Comparison of ENCODE assay signal across 33 mouse cellular contexts in the genomic region with DNA sequence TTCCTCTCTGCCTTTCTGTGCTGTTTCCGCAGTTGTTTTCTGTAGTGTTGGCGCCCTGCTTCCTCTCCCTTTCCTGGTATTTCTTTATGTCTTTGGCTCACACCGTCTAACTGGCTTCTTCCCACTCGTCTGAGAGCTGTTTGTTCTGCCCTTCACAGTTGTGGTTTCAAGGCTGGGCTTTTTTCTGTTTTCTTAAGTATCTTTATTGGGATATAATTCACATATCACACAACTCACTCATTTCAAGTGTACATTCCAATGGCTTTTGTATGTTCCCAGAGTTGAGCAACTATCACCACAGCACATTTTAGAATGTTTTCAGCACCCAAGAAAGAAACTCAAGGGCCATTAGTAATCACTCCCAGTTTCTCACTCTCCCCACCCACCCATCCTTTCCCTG. TPM values are rescaled to one million over a fixed set of nuclear protein-coding genes. Genes with fewer than 3 reads are reported as not detected.
DNase-seq lines count a peak whose midpoint lies in the region; ATAC-seq and TF ChIP-seq lines count a peak whose summit lies in the region.
"Had no signal": no experiment of that assay in that cellular context is flagged by ENCODE, and none has a peak within 500 bp of the region (broad histone marks: within the 10 kb centered on the region; RNA-seq: fewer than 3 reads in every experiment).

No protein-coding gene starts in this region.

- H3K27ac ChIP-seq in lung, embryonic 16.5 days (ENCODE audit: low read length), result no peak overlapping the region
- no peak overlapping the region for H3K27ac ChIP-seq in midbrain, embryonic 13.5 days
- H3K27ac ChIP-seq: embryonic facial prominence, embryonic 13.5 days; forebrain, embryonic 15.5 days; heart, embryonic 10.5 days; kidney, postnatal 0 days; left cerebral cortex, adult 2 months; limb, embryonic 15.5 days; liver, embryonic 14.5 days; midbrain, embryonic 15.5 days had no signal

- 0 out of 2 replicates have a peak, but pooled peaks have one; percentile 23 for ATAC-seq in lung, embryonic 16.5 days (ENCODE audit: low read depth)
- no peak for ATAC-seq in midbrain, embryonic 13.5 days
- ATAC-seq: forebrain, embryonic 15.5 days; midbrain, embryonic 15.5 days had no signal

- H3K36me3 ChIP-seq in lung, embryonic 16.5 days (ENCODE audit: control insufficient read depth, insufficient read depth, low read length), result no peaks in the 10 kb centered on the region
- no peaks in the 10 kb centered on the region for H3K36me3 ChIP-seq in myocyte (ENCODE audit: control insufficient read depth, insufficient read depth)
- H3K36me3 ChIP-seq in midbrain, embryonic 13.5 days, result no peaks in the 10 kb centered on the region
- H3K36me3 ChIP-seq: embryonic facial prominence, embryonic 13.5 days; forebrain, embryonic 15.5 days; heart, embryonic 10.5 days; limb, embryonic 15.5 days; midbrain, embryonic 15.5 days had no signal

- no peaks in the 10 kb centered on the region for H3K27me3 ChIP-seq in lung, embryonic 16.5 days (ENCODE audit: control insufficient read depth, insufficient read depth, low read depth, low read length)
- peaks cover 5% of the 10 kb centered on the region for H3K27me3 ChIP-seq in myocyte (ENCODE audit: control insufficient read depth, insufficient read depth, insufficient read length)
- H3K27me3 ChIP-seq in midbrain, embryonic 13.5 days, result no peaks in the 10 kb centered on the region
- H3K27me3 ChIP-seq: embryonic facial prominence, embryonic 13.5 days; forebrain, embryonic 15.5 days; midbrain, embryonic 15.5 days had no signal

- TF ChIP-seq POLR2A in myocyte (IDR thresholded peaks at IDR 0.05; ENCODE audit: insufficient read length, low read depth), result no peak

- no peak overlapping the region for H3K4me2 ChIP-seq in lung, embryonic 16.5 days (ENCODE audit: low read depth, low read length)
- no peak overlapping the region for H3K4me2 ChIP-seq in myocyte (ENCODE audit: low read depth)
- H3K4me2 ChIP-seq in midbrain, embryonic 13.5 days (replicated peaks), result no peak overlapping the region
- H3K4me2 ChIP-seq: embryonic facial prominence, embryonic 13.5 days; forebrain, embryonic 15.5 days; limb, embryonic 15.5 days; midbrain, embryonic 15.5 days had no signal

- H3K79me2 ChIP-seq in myocyte (ENCODE audit: control insufficient read depth, insufficient read depth), result no peaks in the 10 kb centered on the region

- H3K4me1 ChIP-seq in lung, embryonic 16.5 days (replicated peaks; ENCODE audit: control insufficient read depth, insufficient read depth, low read length), result no peaks in the 10 kb centered on the region
- no peaks in the 10 kb centered on the region for H3K4me1 ChIP-seq in midbrain, embryonic 13.5 days (replicated peaks)
- H3K4me1 ChIP-seq: embryonic facial prominence, embryonic 13.5 days; forebrain, embryonic 15.5 days; heart, embryonic 10.5 days; limb, embryonic 15.5 days; midbrain, embryonic 15.5 days had no signal

- H3K9ac ChIP-seq in lung, embryonic 16.5 days (ENCODE audit: low read length), result no peak overlapping the region
- H3K9ac ChIP-seq in midbrain, embryonic 13.5 days (replicated peaks), result no peak overlapping the region
- H3K9ac ChIP-seq: embryonic facial prominence, embryonic 13.5 days; forebrain, embryonic 15.5 days; limb, embryonic 15.5 days; liver, embryonic 14.5 days; midbrain, embryonic 15.5 days had no signal

- 51% methylated on average over 4 of the region's 4 CpGs for WGBS in lung, embryonic 16.5 days
- WGBS in midbrain, embryonic 13.5 days, result 80% methylated on average over 4 of the region's 4 CpGs

- H3ac ChIP-seq in myocyte (ENCODE audit: control insufficient read depth, insufficient read length), result no peak overlapping the region

- no peaks in the 10 kb centered on the region; the same call in 1 of the 2 replicates for H3K9me3 ChIP-seq in lung, embryonic 16.5 days (ENCODE audit: control insufficient read depth, low read length)
- no peaks in the 10 kb centered on the region for H3K9me3 ChIP-seq in midbrain, embryonic 13.5 days
- H3K9me3 ChIP-seq: embryonic facial prominence, embryonic 13.5 days; forebrain, embryonic 15.5 days; heart, embryonic 10.5 days; limb, embryonic 15.5 days; midbrain, embryonic 15.5 days had no signal

- no peak overlapping the region for H3K4me3 ChIP-seq in lung, embryonic 16.5 days (ENCODE audit: low read length)
- no peak overlapping the region for H3K4me3 ChIP-seq in myocyte
- no peak overlapping the region for H3K4me3 ChIP-seq in midbrain, embryonic 13.5 days (replicated peaks)
- H3K4me3 ChIP-seq: embryonic facial prominence, embryonic 13.5 days; forebrain, embryonic 15.5 days; heart, embryonic 10.5 days; left cerebral cortex, adult 2 months; limb, embryonic 15.5 days; midbrain, embryonic 15.5 days had no signal

- peak; percentile 72 for DNase-seq in 3T3-L1 (ENCODE audit: low read depth, low spot score)
- DNase-seq in adipocyte (ENCODE audit: low spot score), result peak; percentile 21
- DNase-seq in frontal cortex, postnatal 36 days (ENCODE audit: low spot score in 2 of 2), result no peak
- no peak for DNase-seq in embryo, embryonic 10 days (ENCODE audit: low spot score)
- DNase-seq: adrenal gland, postnatal 36 days; B cell, adult 2 months; cerebellum, adult 11-12 months; cerebellum, postnatal 10 days; embryo, embryonic 11 days; gastrocnemius, postnatal 10 days; kidney, adult 11 months; layer of hippocampus, adult 9-11 months; left cerebral cortex, postnatal 4 days; right cerebral cortex, adult 18-20 months; right cerebral cortex, postnatal 4 days; thymus, adult 18-20 months; thymus, postnatal 36 days had no signal

TF ChIP-seq in myocyte, 11 proteins besides CTCF, POLR2A, EP300 and RAD21:
- TF ChIP-seq USF1 (IDR thresholded peaks at IDR 0.05; ENCODE audit: low read depth) (no peak), TCF12 (IDR thresholded peaks at IDR 0.05; ENCODE audit: insufficient read depth, poor library complexity, severe bottlenecking) (no peak), MYOG (IDR thresholded peaks at IDR 0.05; ENCODE audit: control insufficient read depth in 1 of 3, insufficient read depth in 1 of 3, insufficient read length in 2 of 3, low read depth in 2 of 3) (no peak), SRF (IDR thresholded peaks at IDR 0.05; ENCODE audit: control insufficient read depth, insufficient read length, low read depth) (no peak), TCF3 (IDR thresholded peaks at IDR 0.05; ENCODE audit: insufficient read length, low read depth) (no peak), MYOD1 (IDR thresholded peaks at IDR 0.05; ENCODE audit: control insufficient read depth in 1 of 3, insufficient read length in 2 of 3, low read depth in 2 of 3) (no peak), E2F4 (IDR thresholded peaks at IDR 0.05; ENCODE audit: insufficient read depth) (no peak), CEBPB (IDR thresholded peaks at IDR 0.05; ENCODE audit: insufficient read depth, poor library complexity, severe bottlenecking) (peak; percentile 60; the same call in 1 of the 2 replicates)
TF ChIP-seq in myocyte: peak in this region for 1.

RNA-seq across cellular contexts. Expression of a gene that starts 7.5 kb away (rescaled TPM):
- not detected in 2 replicates for polyA plus RNA-seq in lung, embryonic 16.5 days (2015; fragmentation: Nextera tagmentation; extraction: Ambion mirVana)
- polyA plus RNA-seq in myocyte (2012; fragmentation: generic; extraction: Trizol), result not detected
- polyA plus RNA-seq in midbrain, embryonic 13.5 days (2015; fragmentation: Nextera tagmentation; extraction: Ambion mirVana), result not detected in 2 replicates
- polyA plus RNA-seq: embryonic facial prominence, embryonic 13.5 days; forebrain, embryonic 15.5 days; heart, embryonic 10.5 days; heart, embryonic 16.5 days; hindbrain, embryonic 11.5 days; kidney, postnatal 0 days; large intestine, adult 2 months; limb, embryonic 15.5 days; midbrain, embryonic 15.5 days; neural tube, embryonic 14.5 days had no signal

RNA-seq across cellular contexts. Expression of a gene that starts 23.3 kb away (rescaled TPM):
- polyA plus RNA-seq in lung, embryonic 16.5 days (2015; fragmentation: Nextera tagmentation; extraction: Ambion mirVana), result not detected in 2 replicates
- not detected for polyA plus RNA-seq in myocyte (2012; fragmentation: generic; extraction: Trizol)
- not detected in 2 replicates for polyA plus RNA-seq in midbrain, embryonic 13.5 days (2015; fragmentation: Nextera tagmentation; extraction: Ambion mirVana)
- polyA plus RNA-seq: embryonic facial prominence, embryonic 13.5 days; forebrain, embryonic 15.5 days; heart, embryonic 10.5 days; heart, embryonic 16.5 days; hindbrain, embryonic 11.5 days; kidney, postnatal 0 days; large intestine, adult 2 months; limb, embryonic 15.5 days; liver, embryonic 14.5 days; midbrain, embryonic 15.5 days; neural tube, embryonic 14.5 days; stomach, embryonic 14.5 days had no signal

RNA-seq across cellular contexts. Expression of a gene that starts 36.0 kb away (rescaled TPM):
- polyA plus RNA-seq in lung, embryonic 16.5 days (2015; fragmentation: Nextera tagmentation; extraction: Ambion mirVana), result not detected in 2 replicates
- polyA plus RNA-seq in myocyte (2012; fragmentation: generic; extraction: Trizol), result not detected
- polyA plus RNA-seq in midbrain, embryonic 13.5 days (2015; fragmentation: Nextera tagmentation; extraction: Ambion mirVana), result not detected in 2 replicates
- polyA plus RNA-seq: embryonic facial prominence, embryonic 13.5 days; forebrain, embryonic 15.5 days; heart, embryonic 10.5 days; heart, embryonic 16.5 days; hindbrain, embryonic 11.5 days; kidney, postnatal 0 days; large intestine, adult 2 months; limb, embryonic 15.5 days; liver, embryonic 14.5 days; midbrain, embryonic 15.5 days; neural tube, embryonic 14.5 days; stomach, embryonic 14.5 days had no signal

RNA-seq across cellular contexts. Expression of a gene that starts 43.5 kb away (rescaled TPM):
- polyA plus RNA-seq in lung, embryonic 16.5 days (2015; fragmentation: Nextera tagmentation; extraction: Ambion mirVana), result 60.3 and 61.6 TPM in 2 replicates
- polyA plus RNA-seq in myocyte (2012; fragmentation: generic; extraction: Trizol), result 0.20 TPM
- polyA plus RNA-seq in midbrain, embryonic 13.5 days (2015; fragmentation: Nextera tagmentation; extraction: Ambion mirVana), result 9.2 and 11.2 TPM in 2 replicates

RNA-seq across cellular contexts. Expression of a gene that starts 43.9 kb away (rescaled TPM):
- not detected in 2 replicates for polyA plus RNA-seq in lung, embryonic 16.5 days (2015; fragmentation: Nextera tagmentation; extraction: Ambion mirVana)
- not detected for polyA plus RNA-seq in myocyte (2012; fragmentation: generic; extraction: Trizol)
- not detected in 2 replicates for polyA plus RNA-seq in midbrain, embryonic 13.5 days (2015; fragmentation: Nextera tagmentation; extraction: Ambion mirVana)
- polyA plus RNA-seq: embryonic facial prominence, embryonic 13.5 days; forebrain, embryonic 15.5 days; hindbrain, embryonic 11.5 days; kidney, postnatal 0 days; large intestine, adult 2 months; limb, embryonic 15.5 days; liver, embryonic 14.5 days; midbrain, embryonic 15.5 days; neural tube, embryonic 14.5 days; stomach, embryonic 14.5 days had no signal

Comparison
In these comparisons a context has a peak if more than half of its experiments do, and no peak if none do; other contexts are left out.
1. DNase-seq: peak in 3T3-L1 (single experiment) and adipocyte (single experiment); none in frontal cortex, postnatal 36 days (0 of 2) and embryo, embryonic 10 days (single experiment).